Mouse (Mus musculus) intestine, embryonic 14.5 days (tissue): ENCODE measurements around the gene Slc44a5. TPM values are rescaled to one million over a fixed set of nuclear protein-coding genes. Genes with fewer than 3 reads are reported as not detected.

ENCODE experiments used
- ATAC-seq: fragments of 200-750 bp; cut with Nextera tagmentation; replicated peaks from 2 replicates; pipeline ENCODE4 v1.8.0; 2017; ENCODE audit warnings: low read depth, moderate number of reproducible peaks, moderate TSS enrichment, moderate library complexity; ENCODE audit not compliant: low FRiP score, low TSS enrichment
- DNase-seq: peaks from one replicate; pipeline ENCODE4 v3.0.0-alpha.2; 2018; ENCODE audit warnings: low spot score
- H3K27ac ChIP-seq: fragments of 300-500 bp; sonication (generic); 2 replicates; pipeline ENCODE4 v1.5.1; 2014; ENCODE audit warnings: low read depth, mild to moderate bottlenecking, control low read depth
- H3K27me3 ChIP-seq: fragments of 300-500 bp; sonication (generic); replicated peaks from 2 replicates; pipeline ENCODE4 v1.6.1; 2014; ENCODE audit warnings: low read length, control low read depth; ENCODE audit not compliant: control insufficient read depth, insufficient read depth
- H3K36me3 ChIP-seq: fragments of 300-500 bp; sonication (generic); 2 replicates; pipeline ENCODE4 v1.6.1; 2014; ENCODE audit warnings: low read length, control low read depth; ENCODE audit not compliant: control insufficient read depth, insufficient read depth
- H3K4me1 ChIP-seq: fragments of 300-500 bp; sonication (generic); replicated peaks from 2 replicates; pipeline ENCODE4 v1.6.1; 2014; ENCODE audit warnings: low read length, control low read depth, mixed read lengths; ENCODE audit not compliant: control insufficient read depth, insufficient read depth
- H3K4me2 ChIP-seq: fragments of 300-500 bp; sonication (generic); 2 replicates; pipeline ENCODE4 v1.6.1; 2014; ENCODE audit warnings: low read length
- H3K4me3 ChIP-seq: fragments of 300-500 bp; sonication (generic); 2 replicates; pipeline ENCODE4 v1.5.1; 2014; ENCODE audit warnings: low read depth, low read length, control low read depth, mixed read lengths
- H3K9ac ChIP-seq: fragments of 300-500 bp; sonication (generic); 2 replicates; pipeline ENCODE4 v1.6.1; 2014; ENCODE audit warnings: mild to moderate bottlenecking, low read length
- H3K9me3 ChIP-seq: fragments of 300-500 bp; sonication (generic); 2 replicates; pipeline ENCODE4 v1.6.1; 2016; ENCODE audit warnings: low read length, control low read depth; ENCODE audit not compliant: control insufficient read depth
- WGBS: fragments of 180-500 bp; shearing (Covaris S2); extraction: QIAGEN DNeasy Blood & Tissue Kit; methylation state at CpG from one replicate; pipeline ENCODE4 v1.1.7; 2014; 5-methylcytosine and 5-hydroxymethylcytosine counted together
- polyA plus RNA-seq: library from polyadenylated mRNA; unstranded; fragments of >200 nt; fragmentation: Nextera tagmentation; extraction: Ambion mirVana; gene quantifications from 2 replicates; pipeline ENCODE4 v1.2.1, GENCODE M21; 2014

The Slc44a5 gene
- polyA plus RNA-seq, 1 experiment from 2014 or later = 1.5 TPM

DNA sequence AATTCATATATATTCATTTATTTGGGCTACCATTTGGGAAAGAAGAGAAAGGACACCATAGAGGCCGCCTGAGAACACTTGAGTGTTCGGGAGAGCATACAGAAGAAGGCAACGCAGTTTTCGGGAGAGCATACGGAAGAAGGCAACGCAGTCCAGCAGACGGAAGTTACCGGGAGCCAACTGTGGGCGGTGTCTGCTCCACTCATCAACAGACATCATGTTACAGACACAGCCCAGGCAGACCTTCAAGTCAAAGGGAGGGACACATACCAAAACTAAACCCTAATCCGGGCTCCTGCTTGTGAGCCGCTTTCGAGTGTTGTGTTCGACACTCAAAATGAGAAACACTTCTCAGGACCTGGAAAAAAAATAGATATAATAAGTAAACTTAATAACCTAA is 31.6 kb upstream of the Slc44a5 start:
- WGBS = 94% methylated on average over 13 of the region's 13 CpGs

DNA sequence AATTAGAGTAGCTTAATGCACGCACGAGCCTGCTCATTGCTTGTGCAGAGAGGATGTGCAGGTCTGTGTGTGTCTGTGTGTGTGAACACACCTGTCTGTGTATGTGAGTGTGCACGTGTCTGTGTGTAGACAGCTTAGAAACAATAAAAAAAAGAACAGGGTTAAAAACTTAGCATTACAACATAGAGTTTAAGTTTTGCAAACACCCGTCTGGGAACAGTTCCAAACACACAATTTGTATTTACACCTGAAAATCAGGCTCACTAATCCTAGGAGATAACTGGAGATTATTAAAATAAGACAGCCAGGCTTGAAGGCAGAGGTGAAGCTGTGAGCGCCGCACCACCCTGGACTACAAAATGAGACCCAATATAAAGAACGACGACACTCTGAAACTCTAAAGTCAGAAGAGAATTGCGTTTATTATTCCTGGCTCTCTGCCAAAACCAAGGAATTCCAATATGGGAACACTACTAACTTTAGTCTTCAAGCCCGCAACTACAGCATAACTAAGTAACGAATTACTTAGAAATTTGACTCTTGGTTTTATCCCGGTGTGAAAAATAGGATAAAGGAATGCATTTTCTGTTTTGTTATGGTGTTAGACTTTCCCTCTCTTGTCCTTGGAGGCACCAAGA is 30.1 kb upstream of the Slc44a5 start:
- no peaks in the 10 kb centered on the region for H3K9me3 ChIP-seq
- peak overlapping the region; percentile 76 for H3K4me3 ChIP-seq
- peak overlapping the region; percentile 69 for H3K4me2 ChIP-seq
- H3K9ac ChIP-seq = peak overlapping the region; percentile 74
- peaks cover 21% of the 10 kb centered on the region; the same call in 1 of the 2 replicates for H3K36me3 ChIP-seq
- H3K27ac ChIP-seq = peak overlapping the region; percentile 62; the same call in 1 of the 2 replicates
- H3K4me1 ChIP-seq = peaks cover 11% of the 10 kb centered on the region
- DNase-seq = no peak
- H3K27me3 ChIP-seq = no peaks in the 10 kb centered on the region
- WGBS = 23% methylated on average over 12 of the region's 12 CpGs
- no peak for ATAC-seq

More for the DNA sequence above, 31.6 kb upstream of the Slc44a5 start:
- DNase-seq (no peak), ATAC-seq (no peak)
- Histone ChIP-seq H3K4me3 (no peak overlapping the region), H3K4me1 (peaks cover 11% of the 10 kb centered on the region), H3K4me2 (no peak overlapping the region), H3K27me3 (no peaks in the 10 kb centered on the region), H3K9ac (no peak overlapping the region), H3K27ac (no peak overlapping the region), H3K9me3 (no peaks in the 10 kb centered on the region), H3K36me3 (peaks cover 36% of the 10 kb centered on the region)

DNA sequence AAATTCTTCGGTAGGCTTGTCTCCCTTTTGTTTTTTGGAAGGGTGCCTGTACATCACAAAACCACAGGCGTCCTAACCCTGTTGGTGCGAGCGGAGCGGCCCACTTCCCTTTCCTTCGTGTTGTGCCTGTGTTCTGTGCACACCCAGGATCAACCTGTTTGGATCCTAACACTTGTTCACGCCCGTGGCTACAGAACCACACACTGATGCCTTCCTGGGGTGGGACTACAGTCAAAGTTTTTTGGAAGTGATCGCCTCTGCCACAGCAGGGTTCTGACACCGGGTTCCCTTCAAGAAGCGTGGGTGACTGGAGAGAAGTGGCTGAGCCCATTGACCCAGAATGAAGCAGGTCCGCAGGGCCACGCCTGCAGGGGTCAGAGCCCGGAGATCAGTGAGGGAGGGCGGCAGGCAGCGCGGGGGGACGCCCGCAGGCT is 29.3 kb upstream of the Slc44a5 start:
- Histone ChIP-seq H3K4me1 (peaks cover 11% of the 10 kb centered on the region), H3K9me3 (no peaks in the 10 kb centered on the region), H3K27me3 (no peaks in the 10 kb centered on the region), H3K4me2 (peak overlapping the region; percentile 69), H3K27ac (peak overlapping the region; percentile 62), H3K36me3 (0 out of 2 replicates have a peak, but pooled peaks cover 13% of the 10 kb centered on the region), H3K4me3 (peak overlapping the region; percentile 76), H3K9ac (peak overlapping the region; percentile 74)
- ATAC-seq = no peak; the same call in none of the 2 replicates
- 1% methylated on average over 19 of the region's 19 CpGs for WGBS
- no peak for DNase-seq

DNA sequence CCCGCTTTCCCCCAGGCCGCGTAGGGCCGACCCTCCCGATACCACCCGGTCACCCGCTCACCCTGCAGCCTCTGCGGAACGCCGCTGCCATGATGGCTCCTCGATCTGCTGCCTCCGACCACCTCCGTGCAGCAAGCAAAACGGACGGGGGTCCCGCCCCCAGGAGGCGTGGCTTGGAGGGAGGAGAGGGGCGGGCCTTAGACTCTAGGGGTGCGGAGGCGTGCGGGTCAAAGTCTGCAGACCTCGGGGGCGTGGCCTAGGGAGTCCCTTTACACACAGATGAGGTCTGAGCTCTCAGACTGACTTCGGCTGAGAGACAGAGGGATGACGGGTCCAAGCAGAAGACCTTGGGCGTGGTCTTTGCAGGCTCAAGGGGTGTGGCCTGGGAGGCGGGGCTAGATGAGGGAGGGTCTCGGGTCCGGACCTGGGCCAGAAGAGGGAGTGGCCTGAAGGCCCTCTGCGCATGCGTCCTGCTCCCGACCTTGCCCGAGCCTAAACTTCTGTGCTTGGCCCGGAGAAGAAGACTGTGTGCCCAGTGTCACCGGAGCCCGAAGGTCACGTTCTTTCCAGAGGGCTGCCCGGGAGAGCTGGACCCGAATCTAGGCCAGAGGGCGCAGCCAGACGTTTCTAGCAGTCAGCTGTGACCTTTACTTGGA is 28.8 kb upstream of the Slc44a5 start, which contains the start of gene Acadm:
Acadm (minus strand) TSS at position 298 of the 656 bp plus-strand sequence.
- H3K9ac ChIP-seq = peak within 1 kb of the TSS; percentile 74
- peak within 1 kb of the TSS; percentile 69 for H3K4me2 ChIP-seq
- peak within 1 kb of the TSS; percentile 76 for H3K4me3 ChIP-seq
- no peaks in the 10 kb centered on the region for H3K9me3 ChIP-seq
- H3K27me3 ChIP-seq = no peaks in the 10 kb centered on the region
- DNase-seq = peak; percentile 99
- H3K27ac ChIP-seq = peak within 1 kb of the TSS; percentile 64
- peak; percentile 98 for ATAC-seq
- H3K36me3 ChIP-seq = 0 out of 2 replicates have a peak, but pooled peaks cover 8% of the 10 kb centered on the region
- 2% methylated on average over 41 of the region's 41 CpGs for WGBS
- peaks cover 11% of the 10 kb centered on the region for H3K4me1 ChIP-seq

DNA sequence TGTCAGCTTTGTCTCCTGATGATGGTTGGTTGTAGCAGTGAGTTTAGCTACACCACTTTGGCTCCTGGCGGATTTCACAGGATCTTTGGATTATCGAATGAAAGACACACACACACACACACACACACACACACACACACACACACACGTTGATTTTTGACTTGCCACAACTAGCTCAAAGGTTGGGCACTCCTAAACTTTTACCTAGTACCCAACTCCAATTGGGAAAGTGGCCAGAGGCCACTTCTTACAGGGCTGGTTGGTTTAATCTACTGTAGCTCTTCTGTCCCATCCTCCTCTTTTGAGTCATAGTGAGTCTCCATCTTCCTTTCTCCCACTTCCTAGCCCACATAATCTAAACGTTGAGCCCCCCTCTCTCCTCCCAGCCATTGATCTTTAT is 26.0 kb upstream of the Slc44a5 start:
- no peaks in the 10 kb centered on the region for H3K9me3 ChIP-seq
- H3K4me3 ChIP-seq = no peak overlapping the region
- DNase-seq (no peak), ATAC-seq (no peak)
- H3K4me2 ChIP-seq = no peak overlapping the region
- H3K36me3 ChIP-seq = no peaks in the 10 kb centered on the region
- peaks cover 11% of the 10 kb centered on the region for H3K4me1 ChIP-seq
- no peak overlapping the region for H3K27ac ChIP-seq
- H3K27me3 ChIP-seq = no peaks in the 10 kb centered on the region
- WGBS = 73% methylated on average over 4 of the region's 4 CpGs
- no peak overlapping the region for H3K9ac ChIP-seq

DNA sequence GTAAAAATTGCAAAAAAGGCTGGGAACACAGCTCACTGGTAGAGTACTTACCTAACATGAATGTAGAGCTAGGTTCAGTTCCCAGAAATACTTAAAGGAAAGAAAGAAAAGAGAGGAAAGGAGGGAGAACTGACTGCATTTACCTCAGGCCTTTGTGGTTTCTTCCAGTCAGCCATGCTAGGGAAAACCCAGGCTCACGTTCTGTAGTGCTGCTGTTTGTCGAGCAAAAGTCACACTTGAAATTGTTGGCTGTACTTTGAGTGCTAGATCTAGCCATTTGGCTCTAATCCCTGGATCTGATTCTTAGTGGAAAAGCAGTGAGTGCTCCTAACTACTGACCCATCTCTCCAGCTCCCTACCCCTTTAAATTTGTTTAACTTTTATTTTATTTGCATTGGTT is 25.1 kb upstream of the Slc44a5 start:
- Histone ChIP-seq H3K27me3 (no peaks in the 10 kb centered on the region), H3K4me2 (no peak overlapping the region), H3K4me1 (peaks cover 3% of the 10 kb centered on the region), H3K9ac (no peak overlapping the region), H3K9me3 (no peaks in the 10 kb centered on the region), H3K27ac (no peak overlapping the region), H3K4me3 (no peak overlapping the region), H3K36me3 (no peaks in the 10 kb centered on the region)
- no peak for DNase-seq
- ATAC-seq = no peak
- 79% methylated on average over 2 of the region's 2 CpGs for WGBS

DNA sequence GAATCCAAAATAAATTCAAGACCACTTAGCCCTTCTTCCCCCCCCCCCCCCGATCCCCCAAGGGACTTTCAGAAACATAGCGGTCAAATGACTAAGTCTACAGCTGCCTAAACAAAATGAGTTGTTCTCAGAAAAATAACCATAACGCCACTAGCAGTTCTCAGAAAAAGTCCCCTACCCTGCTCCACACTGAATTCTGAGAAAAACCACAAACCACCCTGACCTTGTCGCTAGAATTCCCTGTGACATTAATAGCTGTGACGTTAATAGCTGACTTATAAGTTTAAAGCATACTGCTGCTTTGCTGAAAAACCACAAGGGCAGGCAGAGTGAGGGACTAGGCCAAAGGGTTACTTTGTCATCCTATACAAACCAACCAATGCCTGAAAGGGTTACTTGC is 15.3 kb upstream of the Slc44a5 start:
- ATAC-seq (no peak), DNase-seq (no peak)
- Histone ChIP-seq H3K27me3 (no peaks in the 10 kb centered on the region), H3K36me3 (no peaks in the 10 kb centered on the region), H3K9ac (no peak overlapping the region), H3K4me2 (no peak overlapping the region), H3K4me3 (no peak overlapping the region), H3K27ac (no peak overlapping the region), H3K9me3 (no peaks in the 10 kb centered on the region), H3K4me1 (no peaks in the 10 kb centered on the region)
- WGBS = 92% methylated on average over 5 of the region's 5 CpGs

DNA sequence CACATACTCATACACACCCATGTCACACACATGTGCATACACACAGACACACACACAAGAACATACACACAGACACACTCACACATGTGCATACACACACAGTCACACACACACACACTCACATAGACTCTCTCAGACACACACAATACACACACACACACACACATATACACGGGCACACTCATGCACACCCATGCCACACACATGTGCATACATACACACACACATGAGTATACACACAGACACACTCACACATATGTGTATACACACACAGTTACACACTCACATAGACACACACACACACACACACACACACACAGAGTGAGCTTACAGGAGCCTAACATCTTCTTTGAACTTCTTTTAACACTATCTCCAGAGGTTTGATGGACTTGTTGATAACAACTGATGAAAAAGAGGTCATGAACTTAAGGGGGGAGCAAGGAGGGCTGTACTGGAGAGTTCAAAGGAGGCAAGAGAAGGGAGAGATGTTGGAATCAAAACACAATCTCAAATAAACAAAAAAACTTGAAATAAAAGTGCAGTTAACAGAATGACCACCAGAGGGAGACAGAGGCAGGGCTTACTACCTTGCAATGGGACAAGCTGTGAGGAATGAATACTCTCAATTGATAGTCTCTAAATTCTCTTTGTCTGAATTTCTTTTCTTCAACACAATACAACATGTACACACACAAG is 14.1 kb upstream of the Slc44a5 start:
- Histone ChIP-seq H3K4me3 (no peak overlapping the region), H3K9me3 (no peaks in the 10 kb centered on the region), H3K9ac (no peak overlapping the region), H3K36me3 (no peaks in the 10 kb centered on the region), H3K27ac (no peak overlapping the region), H3K4me1 (no peaks in the 10 kb centered on the region), H3K4me2 (no peak overlapping the region), H3K27me3 (no peaks in the 10 kb centered on the region)
- ATAC-seq = peak; percentile 65
- no peak for DNase-seq
- WGBS = 90% methylated on average over 1 of the region's 1 CpGs
